Mouse (Mus musculus) monocyte, adult 59 days (primary cell): ENCODE results near the gene Zscan25. TPM values are rescaled to one million over a fixed set of nuclear protein-coding genes. Genes with fewer than 3 reads are reported as not detected.

ENCODE experiments used
- total RNA-seq, 2 experiments: library from RNA; stranded (reverse); gene quantifications; one replicate each; pipeline ENCODE4 v1.2.4; 2023

Zscan25 gene
- 10 to 100 TPM; 14.0 to 18.3 TPM for total RNA-seq

DNA sequence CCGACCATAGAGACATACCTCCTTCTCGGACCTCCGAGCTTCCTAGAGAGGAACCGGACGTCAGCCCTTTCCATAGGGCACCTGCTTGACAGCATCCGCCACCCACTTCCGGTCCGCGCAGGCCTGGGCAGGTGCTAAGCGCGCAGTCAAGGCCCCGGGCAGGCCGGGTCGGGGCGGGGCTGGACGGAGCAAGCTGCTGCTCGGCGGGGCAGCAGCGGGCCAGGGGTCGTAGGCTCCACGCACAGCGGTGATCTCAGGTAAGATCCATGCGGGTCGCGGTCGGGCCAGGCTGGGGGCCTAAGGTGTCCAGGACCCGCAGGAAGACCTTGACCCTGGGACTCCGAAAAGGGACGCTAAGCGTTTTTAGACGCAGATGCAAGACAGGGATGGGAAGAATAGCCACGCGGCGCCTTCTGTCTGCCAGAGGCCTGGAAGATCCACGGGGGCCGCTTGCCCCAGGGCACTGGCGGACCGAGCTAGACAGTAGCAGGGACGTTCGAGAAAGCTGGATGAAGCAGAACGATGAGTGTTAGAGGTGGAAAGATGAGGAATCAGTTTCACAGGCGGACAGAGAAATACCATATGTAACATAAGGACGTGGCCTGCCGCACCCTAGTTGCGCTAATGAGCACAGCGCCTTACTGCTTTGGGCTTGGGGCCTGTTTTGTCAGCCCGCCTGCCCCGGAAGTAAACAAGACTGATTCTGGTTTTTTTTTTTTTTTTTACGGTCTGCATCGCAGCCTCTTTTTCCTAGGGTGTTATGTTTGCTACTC lies at the start of gene Zscan25:
TSS of gene Zscan25 (plus strand) at position 130 of the 773 bp plus-strand sequence.

DNA sequence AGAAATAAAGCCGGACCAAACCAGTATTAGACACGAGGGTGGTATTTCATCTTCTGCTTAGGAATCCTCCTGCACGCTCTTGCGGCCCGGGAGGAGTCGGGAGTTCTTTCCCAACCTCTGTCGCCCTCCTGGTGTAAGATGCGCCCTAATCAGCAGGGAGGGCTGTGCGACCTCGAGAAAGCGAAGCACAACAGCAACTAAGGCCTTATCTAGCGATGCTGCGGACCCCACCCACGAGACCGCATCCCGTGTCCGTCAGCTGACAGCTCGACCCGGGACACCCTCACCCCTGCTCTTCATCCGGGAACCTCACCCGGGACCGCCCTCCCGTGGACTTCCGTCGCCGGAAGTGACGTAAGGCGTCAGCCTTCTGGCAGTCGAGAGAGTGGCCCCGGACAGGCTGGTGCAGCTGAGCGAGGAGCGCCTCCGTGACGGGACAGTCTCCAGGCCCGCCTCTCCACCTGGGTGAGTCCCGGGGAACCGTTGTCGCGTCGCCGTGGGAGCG lies 48.9 kb upstream of the Zscan25 start, which contains the start of gene Zfp655:
TSS of gene Zfp655 (plus strand) at position 349 of the 505 bp plus-strand sequence.

Other genes with a start within 250 kb of the Zscan25 start
- gene Gm4871, start 247.7 kb upstream of the Zscan25 start, total RNA-seq = not detected
- not detected for gene 1700018F24Rik, start 237.5 kb upstream of the Zscan25 start, total RNA-seq
- 10 to 100 TPM; 82.2 to 82.9 TPM for gene Arpc1a, start 196.7 kb upstream of the Zscan25 start, total RNA-seq
- gene Kpna7, start 196.5 kb upstream of the Zscan25 start, total RNA-seq = not detected
- 1,000 to 10,000 TPM; 1,041 to 1,090 TPM for gene Arpc1b, start 166.3 kb upstream of the Zscan25 start, total RNA-seq
- gene Pdap1, start 140.3 kb upstream of the Zscan25 start, total RNA-seq = 10 to 100 TPM; 31.8 to 52.5 TPM
- 100 to 1,000 TPM; 107 to 112 TPM for gene Bud31, start 140.1 kb upstream of the Zscan25 start, total RNA-seq
- 10 to 100 TPM; 12.3 to 14.1 TPM for gene Ptcd1, start 113.4 kb upstream of the Zscan25 start, total RNA-seq
- 10 to 100 TPM; 33.2 to 38.2 TPM for gene Cpsf4, start 113.3 kb upstream of the Zscan25 start, total RNA-seq
- 100 to 1,000 TPM; 111 to 147 TPM for gene Atp5j2, start 88.4 kb upstream of the Zscan25 start, total RNA-seq
- 10 to 100 TPM; 18.3 to 21.6 TPM for gene Zkscan14, start 78.6 kb upstream of the Zscan25 start, total RNA-seq
- gene Zkscan5, start 75.9 kb upstream of the Zscan25 start, total RNA-seq = 1 to 10 TPM; 5.4 to 5.9 TPM
- 100 to 1,000 TPM; 103 to 118 TPM for gene Zfp655, start 48.8 kb upstream of the Zscan25 start, total RNA-seq
- gene Cyp3a57, start 64.8 kb downstream of the Zscan25 start, total RNA-seq = not detected
- not detected for gene Cyp3a16, start 189.2 kb downstream of the Zscan25 start, total RNA-seq